Mouse (Mus musculus): ENCODE measurements around the gene Slc1a7. TPM values are rescaled to one million over a fixed set of nuclear protein-coding genes. Genes with fewer than 3 reads are reported as not detected.

The Slc1a7 gene
- polyA plus RNA-seq, 1 experiment from 2014 or later, result not detected

GRCm38 (mm10) chr4:108055873-108056272 is 87.7 kb downstream of the Slc1a7 start:
- no peak overlapping the region for H3K4me3 ChIP-seq
- H3K36me3 ChIP-seq, result peaks cover 51% of the 10 kb centered on the region
- no peak overlapping the region for H3K27ac ChIP-seq (ENCODE audit: poor library complexity, severe bottlenecking)
- no peaks in the 10 kb centered on the region for H3K27me3 ChIP-seq (replicated peaks)
- no peak overlapping the region for H3K4me2 ChIP-seq
- H3K4me1 ChIP-seq (replicated peaks), result peaks cover 26% of the 10 kb centered on the region
- no peak overlapping the region for H3K9ac ChIP-seq
- WGBS, result 91% methylated on average over 10 of the region's 10 CpGs
- ATAC-seq (ENCODE audit: insufficient number of reproducible peaks, low FRiP score), result no peak
- no peaks in the 10 kb centered on the region for H3K9me3 ChIP-seq (replicated peaks)

GRCm38 (mm10) chr4:108057247-108057646 is 89.1 kb downstream of the Slc1a7 start:
- Histone ChIP-seq H3K27ac (ENCODE audit: poor library complexity, severe bottlenecking) (no peak overlapping the region), H3K36me3 (peaks cover 48% of the 10 kb centered on the region), H3K4me3 (no peak overlapping the region), H3K27me3 (replicated peaks) (no peaks in the 10 kb centered on the region), H3K9ac (no peak overlapping the region), H3K4me1 (replicated peaks) (peaks cover 26% of the 10 kb centered on the region), H3K4me2 (no peak overlapping the region), H3K9me3 (replicated peaks) (peaks cover 1% of the 10 kb centered on the region; the same call in 1 of the 2 replicates)
- ATAC-seq (ENCODE audit: insufficient number of reproducible peaks, low FRiP score), result no peak
- WGBS, result 89% methylated on average over 2 of the region's 2 CpGs

GRCm38 (mm10) chr4:108058166-108058565 is 90.0 kb downstream of the Slc1a7 start:
- WGBS, result 49% methylated on average over 10 of the region's 10 CpGs
- Histone ChIP-seq H3K9me3 (replicated peaks) (peaks cover 4% of the 10 kb centered on the region; the same call in 1 of the 2 replicates), H3K4me3 (no peak overlapping the region), H3K9ac (no peak overlapping the region), H3K4me1 (replicated peaks) (peaks cover 17% of the 10 kb centered on the region), H3K36me3 (peaks cover 54% of the 10 kb centered on the region), H3K27ac (ENCODE audit: poor library complexity, severe bottlenecking) (no peak overlapping the region), H3K27me3 (replicated peaks) (no peaks in the 10 kb centered on the region), H3K4me2 (no peak overlapping the region)
- ATAC-seq (ENCODE audit: insufficient number of reproducible peaks, low FRiP score), result 0 out of 2 replicates have a peak, but pooled peaks have one; percentile 33

DNA sequence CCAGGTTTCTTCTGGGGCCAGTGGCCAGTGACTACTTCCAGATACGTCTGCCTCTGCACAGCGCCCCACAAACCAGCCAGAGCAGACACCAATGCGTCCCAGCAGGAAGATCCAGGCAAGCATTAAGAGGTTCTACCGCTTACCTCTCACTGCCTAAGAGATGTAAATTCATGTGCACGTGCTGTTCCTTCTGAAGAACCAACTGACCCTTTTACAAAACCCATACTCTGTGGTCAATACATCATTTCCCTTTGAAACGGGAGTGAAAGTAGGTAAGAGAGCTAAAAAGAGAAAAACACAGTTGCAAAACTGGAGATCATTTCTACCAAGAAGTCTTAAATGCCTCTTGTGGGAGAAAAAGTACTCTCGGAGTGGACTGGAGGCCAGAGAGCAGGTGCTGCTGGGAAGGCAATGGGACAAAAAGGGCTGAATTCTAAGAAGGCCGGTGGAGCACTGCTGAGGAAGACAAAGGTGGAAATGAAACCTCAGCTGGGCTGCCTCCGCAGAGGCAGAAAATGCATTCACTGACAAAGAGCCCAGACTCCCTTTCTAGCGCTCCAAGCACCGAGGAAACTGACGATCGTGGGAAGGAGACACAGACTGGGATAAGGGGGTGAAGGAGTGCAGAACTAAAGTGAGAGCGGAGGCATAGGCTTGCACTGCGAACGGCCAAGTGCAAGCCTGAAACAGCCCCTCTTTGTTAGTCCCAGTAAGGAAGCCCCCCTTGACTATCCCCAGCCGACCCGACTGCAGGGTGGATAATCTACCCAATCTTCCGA is 91.7 kb downstream of the Slc1a7 start:
- H3K27ac ChIP-seq (ENCODE audit: poor library complexity, severe bottlenecking), result no peak overlapping the region
- H3K4me2 ChIP-seq, result no peak overlapping the region
- peaks cover 11% of the 10 kb centered on the region for H3K4me1 ChIP-seq (replicated peaks)
- WGBS, result 81% methylated on average over 19 of the region's 19 CpGs
- no peaks in the 10 kb centered on the region for H3K27me3 ChIP-seq (replicated peaks)
- H3K9me3 ChIP-seq (replicated peaks), result peaks cover 4% of the 10 kb centered on the region; the same call in 1 of the 2 replicates
- ATAC-seq (ENCODE audit: insufficient number of reproducible peaks, low FRiP score), result no peak
- H3K4me3 ChIP-seq, result no peak overlapping the region
- H3K36me3 ChIP-seq, result peaks cover 59% of the 10 kb centered on the region
- no peak overlapping the region for H3K9ac ChIP-seq

DNA sequence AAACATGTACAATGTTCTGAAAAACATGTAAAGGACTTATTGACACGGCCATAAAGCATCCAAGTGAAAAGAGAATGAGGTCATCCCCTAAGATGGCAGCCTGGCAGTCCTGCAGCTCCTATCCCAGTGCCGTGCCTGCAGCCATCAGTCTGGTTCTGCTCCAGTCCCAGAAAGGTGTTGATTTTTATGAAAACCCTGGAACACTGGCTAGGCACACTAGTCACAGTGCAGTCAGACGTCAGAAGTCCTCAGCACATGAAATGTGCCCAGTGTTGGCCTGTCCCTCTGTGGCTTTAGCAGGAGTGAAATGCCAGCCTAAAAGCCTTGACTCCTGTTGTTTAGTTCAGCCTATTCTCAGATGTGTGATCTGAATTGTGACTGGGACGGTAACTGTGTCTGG is 92.6 kb downstream of the Slc1a7 start:
- peaks cover 49% of the 10 kb centered on the region for H3K36me3 ChIP-seq
- no peak overlapping the region for H3K27ac ChIP-seq (ENCODE audit: poor library complexity, severe bottlenecking)
- no peak overlapping the region for H3K4me2 ChIP-seq
- H3K9ac ChIP-seq, result no peak overlapping the region
- 78% methylated on average over 4 of the region's 4 CpGs for WGBS
- no peaks in the 10 kb centered on the region for H3K27me3 ChIP-seq (replicated peaks)
- peaks cover 14% of the 10 kb centered on the region for H3K4me1 ChIP-seq (replicated peaks)
- H3K4me3 ChIP-seq, result no peak overlapping the region
- no peak for ATAC-seq (ENCODE audit: insufficient number of reproducible peaks, low FRiP score)
- peaks cover 4% of the 10 kb centered on the region; the same call in 1 of the 2 replicates for H3K9me3 ChIP-seq (replicated peaks)

DNA sequence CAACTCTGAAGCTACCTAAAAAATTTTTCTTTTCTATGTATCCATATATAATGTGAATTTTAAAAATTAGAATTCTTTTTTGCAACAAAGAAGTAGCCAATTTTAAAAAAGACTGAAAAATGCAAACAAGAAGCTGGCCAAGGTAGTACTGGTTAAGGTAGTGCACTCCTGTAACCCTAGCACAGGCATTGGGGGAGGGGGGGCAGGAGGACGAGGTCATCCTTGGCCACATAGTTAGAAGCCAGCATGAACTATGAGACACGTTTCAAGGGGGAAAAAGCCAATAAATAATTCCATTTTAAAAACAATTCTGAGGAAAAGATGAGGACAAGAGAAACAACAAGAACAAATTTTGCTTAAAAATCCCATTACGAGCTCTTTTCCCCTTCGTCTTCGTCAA is 94.4 kb downstream of the Slc1a7 start:
- H3K4me3 ChIP-seq, result no peak overlapping the region
- peaks cover 55% of the 10 kb centered on the region for H3K36me3 ChIP-seq
- no peak overlapping the region for H3K4me2 ChIP-seq
- WGBS, result 94% methylated on average over 5 of the region's 5 CpGs
- H3K4me1 ChIP-seq (replicated peaks), result peaks cover 14% of the 10 kb centered on the region
- no peak for ATAC-seq (ENCODE audit: insufficient number of reproducible peaks, low FRiP score)
- H3K9ac ChIP-seq, result no peak overlapping the region
- H3K9me3 ChIP-seq (replicated peaks), result peaks cover 4% of the 10 kb centered on the region; the same call in 1 of the 2 replicates
- no peaks in the 10 kb centered on the region for H3K27me3 ChIP-seq (replicated peaks)
- H3K27ac ChIP-seq (ENCODE audit: poor library complexity, severe bottlenecking), result no peak overlapping the region

Other genes with a start within 250 kb of the Slc1a7 start
- 1.9 and 2.4 TPM in 2 replicates for gene Lrp8, start 166.1 kb upstream of the Slc1a7 start, polyA plus RNA-seq (2016; fragmentation: Nextera tagmentation; extraction: Ambion mirVana)
- gene Magoh, start 88.6 kb upstream of the Slc1a7 start, polyA plus RNA-seq (2016; fragmentation: Nextera tagmentation; extraction: Ambion mirVana), result 106 and 114 TPM in 2 replicates
- gene 0610037L13Rik, start 78.5 kb upstream of the Slc1a7 start, polyA plus RNA-seq (2016; fragmentation: Nextera tagmentation; extraction: Ambion mirVana), result 104 and 105 TPM in 2 replicates
- gene Cpt2, start 44.7 kb upstream of the Slc1a7 start, polyA plus RNA-seq (2016; fragmentation: Nextera tagmentation; extraction: Ambion mirVana), result 56.7 and 58.8 TPM in 2 replicates
- 0.55 and 0.59 TPM in 2 replicates for gene Podn, start 128.1 kb downstream of the Slc1a7 start, polyA plus RNA-seq (2016; fragmentation: Nextera tagmentation; extraction: Ambion mirVana)
- 166 and 168 TPM in 2 replicates for gene Scp2, start 176.7 kb downstream of the Slc1a7 start, polyA plus RNA-seq (2016; fragmentation: Nextera tagmentation; extraction: Ambion mirVana)
- 14.5 and 14.6 TPM in 2 replicates for gene Echdc2, start 197.1 kb downstream of the Slc1a7 start, polyA plus RNA-seq (2016; fragmentation: Nextera tagmentation; extraction: Ambion mirVana)
- 0.13 TPM in 1 of 2 replicates, not detected in the other for gene Zyg11a, start 249.7 kb downstream of the Slc1a7 start, polyA plus RNA-seq (2016; fragmentation: Nextera tagmentation; extraction: Ambion mirVana)

All from heart, embryonic 12.5 days (tissue).